Mouse (Mus musculus): ENCODE data around the gene Fam222b.

- TF ChIP-seq EP300 (optimal IDR thresholded peaks at IDR 0.05) (no peak), CTCF (IDR thresholded peaks at IDR 0.05; ENCODE audit: low read depth) (no peak)
Measured at GRCm38 (mm10) chr11:78164604-78164923, 70.1 kb downstream of the Fam222b start.

Measured in stomach, postnatal 0 days (tissue).